Mouse (Mus musculus) macrophage (primary cell): ENCODE measurements around the gene Gm45062. TPM values are rescaled to one million over a fixed set of nuclear protein-coding genes. Genes with fewer than 3 reads are reported as not detected.
"Not testable (repeated sequence)": the region's sequence is repeated elsewhere in the genome, so short reads cannot be mapped to it uniquely, and the experiment has no call there.

ENCODE experiments used
- H3K27ac ChIP-seq: fragments of 350-480 bp; formaldehyde crosslinking; 2 replicates; pipeline ENCODE4 v1.9.0; 2021
- H3K36me3 ChIP-seq: fragments of 350-480 bp; formaldehyde crosslinking; 2 replicates; pipeline ENCODE4 v1.9.0; 2021; ENCODE audit errors: inconsistent target
- H3K4me3 ChIP-seq: fragments of 350-480 bp; formaldehyde crosslinking; 2 replicates; pipeline ENCODE4 v1.9.0; 2021; ENCODE audit errors: inconsistent target
- H3K79me2 ChIP-seq: fragments of 350-480 bp; formaldehyde crosslinking; 2 replicates; pipeline ENCODE4 v1.9.0; 2021; ENCODE audit errors: inconsistent target
- WGBS: methylation state at CpG from one replicate; pipeline ENCODE4 v1.1.7; 2026; ENCODE audit warnings: inconsistent platforms; ENCODE audit not compliant: missing documents; 5-methylcytosine and 5-hydroxymethylcytosine counted together
- polyA plus RNA-seq: library from polyadenylated mRNA; stranded (reverse); fragments of 250-400 nt; gene quantifications from 3 replicates; pipeline ENCODE4 v1.2.4, GENCODE M21; 2018; ENCODE audit warnings: inconsistent platforms

Gene Gm45062
- polyA plus RNA-seq, 1 experiment from 2014 or later: 2.7 TPM

GRCm38 (mm10) chr6:8531104-8531894 is 272.0 kb downstream of the Gm45062 start:
- WGBS: 69% methylated on average over 2 of the region's 4 CpGs
- Histone ChIP-seq H3K36me3 (no peaks in the 10 kb centered on the region), H3K4me3 (no peak overlapping the region), H3K79me2 (no peaks in the 10 kb centered on the region), H3K27ac (no peak overlapping the region)

- Histone ChIP-seq H3K4me3 (no peak overlapping the region), H3K36me3 (no peaks in the 10 kb centered on the region), H3K79me2 (no peaks in the 10 kb centered on the region), H3K27ac (no peak overlapping the region)
- WGBS: 48% methylated on average over 2 of the region's 2 CpGs
These were observed 277.7 kb downstream of the Gm45062 start for GRCm38 (mm10) chr6:8536944-8537343.

GRCm38 (mm10) chr6:8541531-8541930 is 282.3 kb downstream of the Gm45062 start:
- not testable (repeated sequence) for H3K79me2 ChIP-seq, H3K36me3 ChIP-seq, H3K27ac ChIP-seq, H3K4me3 ChIP-seq
- no CpG with 5 or more reads among the region's 4 CpGs for WGBS

GRCm38 (mm10) chr6:8544822-8545221 is 285.6 kb downstream of the Gm45062 start:
- no peaks in the 10 kb centered on the region for H3K36me3 ChIP-seq
- H3K79me2 ChIP-seq: no peaks in the 10 kb centered on the region
- H3K4me3 ChIP-seq: no peak overlapping the region
- no peak overlapping the region for H3K27ac ChIP-seq
- 98% methylated on average over 5 of the region's 5 CpGs for WGBS

- H3K36me3 ChIP-seq: no peaks in the 10 kb centered on the region
- H3K27ac ChIP-seq: no peak overlapping the region
- H3K4me3 ChIP-seq: no peak overlapping the region
- WGBS: 93% methylated on average over 7 of the region's 7 CpGs
- no peaks in the 10 kb centered on the region for H3K79me2 ChIP-seq
These were observed 286.5 kb downstream of the Gm45062 start for GRCm38 (mm10) chr6:8545780-8546179.

- WGBS: 97% methylated on average over 2 of the region's 2 CpGs
- no peaks in the 10 kb centered on the region for H3K36me3 ChIP-seq
- no peaks in the 10 kb centered on the region for H3K79me2 ChIP-seq
- H3K27ac ChIP-seq: no peak overlapping the region
- H3K4me3 ChIP-seq: no peak overlapping the region
These were observed 291.9 kb downstream of the Gm45062 start for GRCm38 (mm10) chr6:8551155-8551554.

GRCm38 (mm10) chr6:8556849-8557571 is 297.8 kb downstream of the Gm45062 start:
- H3K27ac ChIP-seq: no peak overlapping the region
- WGBS: 93% methylated on average over 5 of the region's 5 CpGs
- H3K79me2 ChIP-seq: no peaks in the 10 kb centered on the region
- no peak overlapping the region for H3K4me3 ChIP-seq
- no peaks in the 10 kb centered on the region for H3K36me3 ChIP-seq

- H3K36me3 ChIP-seq: no peaks in the 10 kb centered on the region
- H3K27ac ChIP-seq: no peak overlapping the region
These were observed 301.4 kb downstream of the Gm45062 start for GRCm38 (mm10) chr6:8560682-8561081.

GRCm38 (mm10) chr6:8582377-8582776 is 323.1 kb downstream of the Gm45062 start:
- Histone ChIP-seq H3K79me2 (no peaks in the 10 kb centered on the region), H3K27ac (no peak overlapping the region), H3K4me3 (no peak overlapping the region), H3K36me3 (no peaks in the 10 kb centered on the region)
- 92% methylated on average over 9 of the region's 9 CpGs for WGBS

More at GRCm38 (mm10) chr6:8560682-8561081, 301.4 kb downstream of the Gm45062 start:
- H3K79me2 ChIP-seq: no peaks in the 10 kb centered on the region
- H3K4me3 ChIP-seq: no peak overlapping the region
- WGBS: 78% methylated on average over 1 of the region's 2 CpGs

GRCm38 (mm10) chr6:8583892-8584291 is 324.6 kb downstream of the Gm45062 start:
- H3K4me3 ChIP-seq: no peak overlapping the region
- no peaks in the 10 kb centered on the region for H3K79me2 ChIP-seq
- no peak overlapping the region for H3K27ac ChIP-seq
- 88% methylated on average over 3 of the region's 3 CpGs for WGBS
- no peaks in the 10 kb centered on the region for H3K36me3 ChIP-seq

- WGBS: 98% methylated on average over 9 of the region's 9 CpGs
- Histone ChIP-seq H3K36me3 (no peaks in the 10 kb centered on the region), H3K27ac (no peak overlapping the region), H3K4me3 (no peak overlapping the region), H3K79me2 (no peaks in the 10 kb centered on the region)
These were observed 332.4 kb downstream of the Gm45062 start for GRCm38 (mm10) chr6:8591665-8592064.

- Histone ChIP-seq H3K4me3 (no peak overlapping the region), H3K27ac (no peak overlapping the region), H3K36me3 (no peaks in the 10 kb centered on the region), H3K79me2 (no peaks in the 10 kb centered on the region)
- WGBS: 50% methylated on average over 2 of the region's 2 CpGs
These were observed 358.1 kb downstream of the Gm45062 start for GRCm38 (mm10) chr6:8617369-8617768.

GRCm38 (mm10) chr6:8619582-8620350 is 360.5 kb downstream of the Gm45062 start:
- Histone ChIP-seq H3K36me3 (no peaks in the 10 kb centered on the region), H3K27ac (no peak overlapping the region), H3K4me3 (no peak overlapping the region), H3K79me2 (no peaks in the 10 kb centered on the region)
- 88% methylated on average over 4 of the region's 4 CpGs for WGBS

GRCm38 (mm10) chr6:8623045-8623444 is 363.8 kb downstream of the Gm45062 start:
- 55% methylated on average over 3 of the region's 3 CpGs for WGBS
- H3K27ac ChIP-seq: no peak overlapping the region
- no peak overlapping the region for H3K4me3 ChIP-seq
- H3K79me2 ChIP-seq: no peaks in the 10 kb centered on the region
- H3K36me3 ChIP-seq: no peaks in the 10 kb centered on the region

- H3K27ac ChIP-seq: no peak overlapping the region
- H3K4me3 ChIP-seq: no peak overlapping the region
- H3K36me3 ChIP-seq: no peaks in the 10 kb centered on the region
- H3K79me2 ChIP-seq: no peaks in the 10 kb centered on the region
- WGBS: 94% methylated on average over 8 of the region's 8 CpGs
These were observed 369.0 kb downstream of the Gm45062 start for GRCm38 (mm10) chr6:8628226-8628625.
